Mouse (Mus musculus) liver, embryonic 12.5 days (tissue): ENCODE measurements around the gene Gm26965. TPM values are rescaled to one million over a fixed set of nuclear protein-coding genes. Genes with fewer than 3 reads are reported as not detected.

Experiments used
- ATAC-seq: fragments of 200-750 bp; cut with Nextera tagmentation; 2 replicates; pipeline ENCODE4 v1.8.0; 2017; ENCODE audit warnings: moderate number of reproducible peaks, mild to moderate bottlenecking, moderate library complexity
- H3K27ac ChIP-seq: fragments of 300-500 bp; sonication (generic); 2 replicates; pipeline ENCODE4 v1.5.1; 2016; ENCODE audit warnings: mild to moderate bottlenecking
- H3K27me3 ChIP-seq: fragments of 300-500 bp; sonication (generic); replicated peaks from 2 replicates; pipeline ENCODE4 v1.6.1; 2016; ENCODE audit warnings: mild to moderate bottlenecking, moderate library complexity
- H3K36me3 ChIP-seq: fragments of 300-500 bp; sonication (generic); 2 replicates; pipeline ENCODE4 v1.6.1; 2016; ENCODE audit warnings: mild to moderate bottlenecking, moderate library complexity
- H3K4me1 ChIP-seq: fragments of 300-500 bp; sonication (generic); 2 replicates; pipeline ENCODE4 v1.6.1; 2016
- H3K4me2 ChIP-seq: fragments of 300-500 bp; sonication (generic); 2 replicates; pipeline ENCODE4 v1.6.1; 2016; ENCODE audit warnings: mild to moderate bottlenecking, moderate library complexity
- H3K4me3 ChIP-seq: fragments of 300-500 bp; sonication (generic); 2 replicates; pipeline ENCODE4 v1.5.1; 2016; ENCODE audit warnings: mild to moderate bottlenecking, moderate library complexity
- H3K9ac ChIP-seq: fragments of 300-500 bp; sonication (generic); 2 replicates; pipeline ENCODE4 v1.6.1; 2016; ENCODE audit warnings: mild to moderate bottlenecking, moderate library complexity
- H3K9me3 ChIP-seq: fragments of 300-500 bp; sonication (generic); replicated peaks from 2 replicates; pipeline ENCODE4 v1.6.1; 2016; ENCODE audit warnings: mild to moderate bottlenecking, moderate library complexity
- WGBS: fragments of 180-500 bp; shearing (Covaris S2); methylation state at CpG from one replicate; pipeline ENCODE4 v1.1.7; 2016; ENCODE audit not compliant: insufficient replicate concordance; 5-methylcytosine and 5-hydroxymethylcytosine counted together
- polyA plus RNA-seq: library from polyadenylated mRNA; unstranded; fragments of >200 nt; fragmentation: Nextera tagmentation; extraction: Ambion mirVana; gene quantifications from 2 replicates; pipeline ENCODE4 v1.2.1, GENCODE M21; 2016

Gene Gm26965
- not detected in 2 replicates for polyA plus RNA-seq

DNA sequence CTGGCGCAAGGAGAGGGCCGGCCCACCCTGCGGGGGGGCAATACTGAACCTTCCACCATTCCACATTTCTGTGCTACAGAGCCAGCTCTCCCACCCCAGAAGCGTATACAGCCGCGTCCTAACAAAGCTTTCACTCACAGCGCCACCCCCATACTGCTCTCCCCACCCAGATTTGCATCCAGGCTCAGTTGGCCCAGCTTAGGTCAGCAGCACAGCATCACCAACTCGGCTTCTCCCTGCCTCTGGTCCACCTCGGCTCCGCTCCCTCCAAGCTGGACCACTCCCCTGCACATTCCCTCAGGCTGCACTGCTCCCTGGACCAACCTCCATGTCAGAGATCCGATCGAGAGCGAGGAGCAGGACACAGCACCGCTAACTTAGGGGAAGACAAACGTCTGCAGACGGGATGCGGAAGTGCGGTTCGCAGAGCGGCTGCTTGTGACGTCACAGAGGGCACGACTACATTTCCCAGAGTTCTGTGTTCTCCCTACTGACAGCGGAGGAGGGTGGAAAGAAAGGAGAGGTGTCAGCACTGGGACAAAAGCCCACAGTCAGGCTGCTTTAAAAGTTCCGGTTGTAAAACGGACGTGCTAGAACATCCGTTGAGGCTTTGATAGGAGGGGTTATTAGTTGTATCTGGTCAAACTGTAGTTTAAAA, at the start of gene Gm26965, which contains the start of gene Zfp87:
TSS of gene Gm26965 (minus strand) at position 399 of the 658 bp plus-strand sequence.
TSS of gene Zfp87 (minus strand) at position 425 of the 658 bp plus-strand sequence.
- peak within 1 kb of the TSS; percentile 79 for H3K9ac ChIP-seq
- under 1% methylated on average over 27 of the region's 27 CpGs for WGBS
- peak; percentile 99 for ATAC-seq
- peak within 1 kb of the TSS; percentile 89 for H3K4me2 ChIP-seq
- peaks cover 10% of the 10 kb centered on the region for H3K36me3 ChIP-seq
- no peaks in the 10 kb centered on the region for H3K9me3 ChIP-seq
- H3K27me3 ChIP-seq: no peaks in the 10 kb centered on the region
- peaks cover 25% of the 10 kb centered on the region for H3K4me1 ChIP-seq
- peak within 1 kb of the TSS; percentile 81 for H3K4me3 ChIP-seq
- peak within 1 kb of the TSS; percentile 81 for H3K27ac ChIP-seq

DNA sequence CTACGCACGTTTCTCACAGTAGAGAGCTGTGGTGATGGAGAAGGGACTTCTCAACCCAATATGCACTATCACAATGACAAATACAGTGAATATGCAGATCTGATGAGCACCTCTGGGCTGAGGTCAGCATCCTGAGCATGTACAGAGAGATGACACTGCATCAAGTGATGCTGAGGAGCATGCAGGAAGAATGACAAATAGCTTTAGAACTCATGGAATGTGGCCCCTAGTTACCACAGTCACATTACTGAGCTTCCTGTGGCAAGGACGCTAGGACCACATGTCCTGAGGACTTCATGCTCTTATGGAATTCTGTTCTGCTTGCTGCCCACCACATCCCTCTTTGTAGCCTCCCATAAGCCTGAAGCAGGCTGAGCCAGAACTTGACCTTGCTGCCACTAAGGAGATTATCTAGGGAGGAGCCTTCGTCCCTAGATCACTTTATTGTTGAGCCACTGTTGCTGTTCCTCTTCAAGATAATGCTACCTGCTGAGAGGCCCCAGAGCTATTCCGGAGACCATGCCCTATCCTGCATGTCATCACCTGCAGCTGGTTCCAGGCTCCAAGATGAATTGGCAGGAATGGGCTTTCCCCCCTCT, 46.7 kb upstream of the Gm26965 start:
- no peaks in the 10 kb centered on the region for H3K36me3 ChIP-seq
- H3K4me1 ChIP-seq: no peaks in the 10 kb centered on the region
- WGBS: 53% methylated on average over 5 of the region's 5 CpGs
- H3K27ac ChIP-seq: no peak overlapping the region
- no peak overlapping the region for H3K4me3 ChIP-seq
- no peak overlapping the region for H3K9ac ChIP-seq
- H3K4me2 ChIP-seq: no peak overlapping the region
- H3K27me3 ChIP-seq: no peaks in the 10 kb centered on the region
- ATAC-seq: no peak
- H3K9me3 ChIP-seq: no peaks in the 10 kb centered on the region

DNA sequence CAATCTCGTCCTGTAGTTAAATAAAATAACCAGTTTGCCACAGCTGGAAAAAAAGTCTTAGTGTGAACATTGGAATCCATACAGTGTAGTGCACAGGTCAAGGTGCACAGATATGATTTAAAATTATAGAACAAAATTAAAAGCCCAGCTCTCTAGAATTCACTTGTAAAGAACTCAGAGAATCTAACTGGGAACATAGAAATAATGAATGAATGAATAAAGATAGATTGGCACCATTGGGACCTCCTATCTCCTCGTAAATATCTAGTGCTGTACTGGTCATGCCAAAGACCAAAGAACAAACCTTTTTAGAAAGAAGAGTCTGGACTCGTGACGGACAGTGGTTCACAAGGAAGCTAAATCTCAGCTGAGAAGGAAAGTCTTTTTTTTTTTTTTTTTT, 27.8 kb upstream of the Gm26965 start, which contains the start of gene Zfp748:
TSS of gene Zfp748 (minus strand) at position 101 of the 400 bp plus-strand sequence.
- Histone ChIP-seq H3K4me1 (peaks cover 25% of the 10 kb centered on the region), H3K36me3 (no peaks in the 10 kb centered on the region), H3K27me3 (no peaks in the 10 kb centered on the region), H3K9me3 (no peaks in the 10 kb centered on the region), H3K4me2 (peak within 1 kb of the TSS; percentile 80), H3K27ac (peak within 1 kb of the TSS; percentile 91), H3K9ac (peak within 1 kb of the TSS; percentile 87), H3K4me3 (peak within 1 kb of the TSS; percentile 90)
- no peak for ATAC-seq
- 59% methylated on average over 4 of the region's 4 CpGs for WGBS

DNA sequence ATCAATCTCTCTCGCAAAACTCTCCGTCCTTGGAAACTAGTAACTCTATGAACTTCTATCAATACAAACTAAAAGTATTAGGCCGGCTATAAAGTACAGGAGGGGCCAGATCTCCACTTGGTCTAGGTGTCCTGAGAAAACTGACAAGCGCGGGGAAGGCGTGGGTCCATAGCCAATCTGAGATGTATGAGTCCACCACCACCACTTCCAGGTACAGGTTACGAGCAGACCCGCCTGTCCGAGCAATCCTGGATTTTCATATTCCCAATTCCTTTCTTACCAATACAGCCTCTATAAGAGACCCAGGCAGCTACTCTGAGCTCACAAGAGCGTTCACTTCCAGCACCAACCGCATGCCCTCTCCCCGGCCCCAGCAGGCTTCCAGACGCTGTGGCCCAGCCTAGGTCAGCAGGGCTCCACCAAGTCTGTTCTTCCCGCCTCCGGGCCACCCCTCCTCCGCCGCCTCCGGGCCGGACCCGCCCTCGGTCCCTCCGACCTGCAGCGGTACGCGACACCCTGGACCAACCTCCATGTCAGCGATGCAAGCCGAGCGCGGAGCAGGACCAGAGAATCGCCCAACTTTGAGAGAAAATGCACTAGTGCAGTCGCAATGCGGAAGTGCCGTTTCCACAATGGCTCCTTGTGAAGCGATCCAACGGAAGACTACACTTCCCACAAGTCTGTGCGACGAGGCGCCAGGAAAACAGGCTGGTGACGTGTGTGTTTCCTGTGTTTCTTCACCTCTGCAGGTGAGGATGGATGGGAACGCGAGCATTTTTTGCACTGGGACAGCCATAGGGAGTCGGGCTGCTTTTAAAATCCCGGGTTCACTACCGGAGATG, 26.8 kb upstream of the Gm26965 start:
- peak overlapping the region; percentile 91 for H3K27ac ChIP-seq
- H3K9ac ChIP-seq: peak overlapping the region; percentile 87
- H3K4me3 ChIP-seq: peak overlapping the region; percentile 90
- peak overlapping the region; percentile 80 for H3K4me2 ChIP-seq
- H3K9me3 ChIP-seq: no peaks in the 10 kb centered on the region
- 1% methylated on average over 44 of the region's 44 CpGs for WGBS
- peaks cover 25% of the 10 kb centered on the region for H3K4me1 ChIP-seq
- ATAC-seq: peak; percentile 97
- no peaks in the 10 kb centered on the region for H3K36me3 ChIP-seq
- no peaks in the 10 kb centered on the region for H3K27me3 ChIP-seq

DNA sequence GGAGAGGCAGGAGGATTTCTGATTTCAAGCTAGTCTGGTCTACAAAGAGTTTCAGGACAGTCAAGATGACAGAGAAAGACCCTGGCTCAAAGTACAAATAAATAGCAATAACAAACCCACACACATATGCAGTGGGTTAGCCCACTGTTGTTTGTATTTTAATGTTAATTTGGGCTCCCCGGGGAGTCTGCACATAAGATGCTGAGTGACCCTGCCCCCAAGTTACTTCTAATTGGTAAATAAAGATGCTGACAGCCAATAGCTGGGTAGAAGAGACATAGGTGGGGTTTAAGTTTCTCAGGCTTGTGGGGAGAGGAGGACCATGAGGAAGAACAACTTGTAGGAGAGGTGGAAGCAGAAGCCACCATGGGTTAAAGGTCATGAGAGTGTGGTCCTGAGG, 20.0 kb upstream of the Gm26965 start:
- 69% methylated on average over 1 of the region's 1 CpGs for WGBS
- H3K9me3 ChIP-seq: peaks cover 12% of the 10 kb centered on the region
- no peaks in the 10 kb centered on the region for H3K27me3 ChIP-seq
- H3K9ac ChIP-seq: no peak overlapping the region
- H3K4me1 ChIP-seq: peaks cover 8% of the 10 kb centered on the region; the same call in 1 of the 2 replicates
- no peak overlapping the region for H3K27ac ChIP-seq
- no peak overlapping the region for H3K4me3 ChIP-seq
- no peak overlapping the region for H3K4me2 ChIP-seq
- peaks cover 48% of the 10 kb centered on the region for H3K36me3 ChIP-seq
- no peak for ATAC-seq

DNA sequence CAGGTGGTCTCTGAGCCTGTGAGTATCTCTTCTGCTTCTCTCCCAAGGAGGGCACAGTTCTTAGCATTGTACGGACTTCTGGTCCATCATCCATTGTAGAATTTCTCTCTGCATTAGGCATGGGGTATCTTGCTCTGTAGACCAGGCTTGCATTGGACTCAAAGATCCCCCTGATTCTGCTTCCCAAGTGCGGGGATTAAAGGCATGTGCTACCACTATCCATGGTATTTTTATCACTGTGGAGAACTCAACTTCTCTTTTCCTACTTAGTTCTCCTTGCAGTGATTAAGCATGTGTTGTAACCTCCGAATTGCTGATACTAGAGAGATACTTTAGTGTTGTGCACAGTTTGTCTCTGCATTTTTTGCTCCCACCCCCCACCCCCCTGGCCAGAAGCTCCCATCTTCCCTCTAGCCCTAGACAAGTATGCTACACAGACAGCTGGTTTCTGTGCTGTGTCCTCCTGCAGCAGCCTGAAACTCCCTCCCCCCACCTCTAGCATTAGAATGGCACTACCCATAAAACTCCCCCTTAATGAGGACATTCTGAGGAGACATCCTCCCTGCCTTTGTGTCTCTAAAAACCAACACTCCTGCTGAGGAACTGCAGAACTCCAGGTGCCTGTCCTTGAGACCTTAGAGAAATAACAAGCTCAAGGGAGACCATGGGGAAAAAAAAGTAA, 1.2 kb upstream of the Gm26965 start:
- H3K9ac ChIP-seq: no peak overlapping the region
- no peak overlapping the region for H3K4me2 ChIP-seq
- WGBS: 63% methylated on average over 3 of the region's 3 CpGs
- 0 out of 2 replicates have a peak, but pooled peaks cover 3% of the 10 kb centered on the region for H3K36me3 ChIP-seq
- H3K4me1 ChIP-seq: peaks cover 25% of the 10 kb centered on the region
- no peak for ATAC-seq
- no peak overlapping the region for H3K4me3 ChIP-seq
- H3K27me3 ChIP-seq: no peaks in the 10 kb centered on the region
- H3K27ac ChIP-seq: no peak overlapping the region
- H3K9me3 ChIP-seq: no peaks in the 10 kb centered on the region

DNA sequence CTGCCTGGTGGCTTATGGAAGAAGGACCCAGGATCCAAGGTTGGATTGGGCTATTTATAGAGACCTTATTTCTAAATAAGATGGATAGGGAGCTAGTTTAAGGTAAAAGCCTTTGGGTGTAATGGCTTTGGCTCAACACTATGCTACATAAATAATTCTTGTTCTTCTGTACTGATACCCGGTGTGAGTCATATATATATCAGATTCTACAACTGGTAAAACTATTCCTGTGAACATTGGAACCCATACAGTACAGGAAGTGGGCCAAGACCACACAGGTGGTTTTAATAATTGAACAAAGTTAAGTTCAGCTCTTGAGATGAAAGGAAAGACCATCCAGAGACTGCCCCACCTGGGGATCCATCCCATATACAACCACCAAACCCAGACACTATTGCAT, 25.0 kb downstream of the Gm26965 start:
- Histone ChIP-seq H3K9ac (no peak overlapping the region), H3K9me3 (no peaks in the 10 kb centered on the region), H3K27ac (no peak overlapping the region), H3K4me1 (peaks cover 9% of the 10 kb centered on the region), H3K36me3 (peaks cover 10% of the 10 kb centered on the region), H3K27me3 (no peaks in the 10 kb centered on the region), H3K4me2 (peak overlapping the region; percentile 78; the same call in 1 of the 2 replicates), H3K4me3 (no peak overlapping the region)
- 57% methylated on average over 1 of the region's 1 CpGs for WGBS
- ATAC-seq: no peak; the same call in 1 of the 2 replicates

DNA sequence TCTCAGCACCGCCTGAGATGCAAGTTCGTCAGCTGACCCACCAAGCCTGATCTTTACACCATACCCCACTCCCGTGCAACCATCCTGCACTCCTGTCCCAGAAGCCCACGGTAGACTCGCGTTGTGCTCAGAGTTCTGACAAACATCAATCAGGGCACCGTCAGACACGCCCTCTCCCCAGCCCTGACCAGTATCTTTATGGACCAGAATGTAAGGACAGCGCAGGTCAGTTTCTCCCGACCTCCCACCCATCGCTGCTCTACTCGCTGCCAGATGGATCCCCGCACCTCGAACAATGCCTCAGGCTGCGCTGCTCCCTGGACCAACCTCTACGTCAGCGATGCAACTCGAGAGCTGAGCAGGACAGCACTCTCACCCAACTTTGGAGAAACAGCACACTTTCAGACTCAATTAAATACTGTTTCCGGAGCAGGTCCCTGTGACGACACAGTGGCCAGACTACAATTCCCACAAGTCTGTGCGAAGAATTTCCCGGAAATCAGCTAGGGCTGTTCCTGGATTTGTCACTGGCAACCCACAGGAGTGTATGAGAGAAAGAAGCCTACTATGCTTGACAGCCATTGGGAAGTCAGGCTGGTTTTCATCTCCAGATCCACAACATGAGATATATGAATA, 25.7 kb downstream of the Gm26965 start, which contains the start of gene Zfp58:
TSS of gene Zfp58 (minus strand) at position 472 of the 636 bp plus-strand sequence.
- peak within 1 kb of the TSS; percentile 73 for H3K4me3 ChIP-seq
- peaks cover 14% of the 10 kb centered on the region for H3K36me3 ChIP-seq
- no peaks in the 10 kb centered on the region for H3K27me3 ChIP-seq
- peak; percentile 93 for ATAC-seq
- H3K9me3 ChIP-seq: no peaks in the 10 kb centered on the region
- 1% methylated on average over 22 of the region's 22 CpGs for WGBS
- H3K4me1 ChIP-seq: peaks cover 9% of the 10 kb centered on the region
- peak within 1 kb of the TSS; percentile 60; the same call in 1 of the 2 replicates for H3K27ac ChIP-seq
- H3K9ac ChIP-seq: peak within 1 kb of the TSS; percentile 69
- H3K4me2 ChIP-seq: peak within 1 kb of the TSS; percentile 78

DNA sequence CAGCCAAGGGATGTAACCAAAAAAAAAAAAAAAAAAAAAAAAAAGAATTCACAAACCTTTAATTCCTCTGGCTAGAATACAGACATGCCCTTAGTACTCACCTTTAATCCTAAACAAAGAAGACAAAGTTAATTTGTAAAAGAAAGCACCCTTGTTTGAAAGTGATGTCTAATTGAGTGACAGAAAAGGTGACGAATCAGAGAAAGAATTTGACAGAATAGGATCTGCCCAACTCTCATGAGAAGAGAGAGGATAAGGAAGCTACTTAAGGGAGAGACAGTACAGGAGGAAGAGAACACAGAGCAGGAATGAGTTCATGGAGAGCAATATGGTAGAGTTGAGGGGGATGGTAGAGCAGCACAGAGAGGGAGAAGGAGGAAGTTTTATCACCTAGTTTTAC, 30.3 kb downstream of the Gm26965 start:
- no peak for ATAC-seq
- Histone ChIP-seq H3K4me3 (no peak overlapping the region), H3K27ac (no peak overlapping the region), H3K36me3 (peaks cover 57% of the 10 kb centered on the region), H3K9me3 (peaks cover 12% of the 10 kb centered on the region), H3K27me3 (no peaks in the 10 kb centered on the region), H3K4me2 (no peak overlapping the region), H3K9ac (no peak overlapping the region), H3K4me1 (peaks cover 9% of the 10 kb centered on the region)
- WGBS: 70% methylated on average over 1 of the region's 1 CpGs

DNA sequence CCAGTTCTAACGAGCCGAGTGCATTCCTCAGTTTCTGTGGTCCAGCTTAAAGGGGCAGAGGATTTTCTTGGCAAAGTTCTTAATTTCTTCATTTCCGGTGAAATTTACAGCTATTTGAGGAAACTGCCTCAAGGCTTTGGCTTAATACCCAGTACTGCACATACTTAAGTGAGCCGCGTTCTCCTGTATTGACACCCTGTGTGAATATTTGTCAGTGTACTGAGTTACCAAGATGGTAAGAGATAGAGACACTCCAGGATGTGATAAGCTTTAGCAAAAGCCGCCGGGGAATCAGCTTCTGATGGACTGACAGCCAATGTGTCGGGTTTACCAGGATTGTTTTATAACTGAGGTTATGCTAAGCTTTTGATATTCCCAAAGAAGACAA, 41.5 kb downstream of the Gm26965 start:
- peak overlapping the region; percentile 84; the same call in 1 of the 2 replicates for H3K27ac ChIP-seq
- 21% methylated on average over 8 of the region's 8 CpGs for WGBS
- peaks cover 14% of the 10 kb centered on the region; the same call in 1 of the 2 replicates for H3K36me3 ChIP-seq
- peak overlapping the region; percentile 73 for H3K4me3 ChIP-seq
- H3K27me3 ChIP-seq: no peaks in the 10 kb centered on the region
- peak; percentile 31; the same call in 1 of the 2 replicates for ATAC-seq
- peak overlapping the region; percentile 80 for H3K9ac ChIP-seq
- peak overlapping the region; percentile 77 for H3K4me2 ChIP-seq
- peaks cover 9% of the 10 kb centered on the region for H3K4me1 ChIP-seq
- H3K9me3 ChIP-seq: no peaks in the 10 kb centered on the region
